Mouse (Mus musculus) small intestine, adult 2 months (tissue): ENCODE results near the gene Suds3. TPM values are rescaled to one million over a fixed set of nuclear protein-coding genes. Genes with fewer than 3 reads are reported as not detected.

Experiments used
- H3K27ac ChIP-seq: fragments of 200-500 bp; 2 replicates; pipeline ENCODE4 v1.5.1; 2012; ENCODE audit warnings: low read depth, low read length, control low read depth, inconsistent platforms; ENCODE audit not compliant: insufficient read depth
- H3K27me3 ChIP-seq: fragments of 200-500 bp; 2 replicates; pipeline ENCODE4 v1.6.1; 2012; ENCODE audit warnings: mild to moderate bottlenecking, moderate library complexity, low read length, inconsistent platforms; ENCODE audit not compliant: control insufficient read depth, insufficient read depth
- H3K36me3 ChIP-seq: fragments of 200-500 bp; 2 replicates; pipeline ENCODE4 v1.6.1; 2012; ENCODE audit warnings: mild to moderate bottlenecking, low read length, control low read depth, inconsistent platforms; ENCODE audit not compliant: control insufficient read depth, insufficient read depth
- H3K4me1 ChIP-seq: fragments of 200-500 bp; 2 replicates; pipeline ENCODE4 v1.6.1; 2012; ENCODE audit warnings: low read length, inconsistent platforms, mixed read lengths; ENCODE audit not compliant: control insufficient read depth, insufficient read depth, insufficient read length
- H3K4me3 ChIP-seq: fragments of 200-500 bp; 2 replicates; pipeline ENCODE4 v1.5.1; 2012; ENCODE audit warnings: low read depth, mild to moderate bottlenecking, control low read depth, inconsistent platforms, low read length, moderate library complexity
- CTCF ChIP-seq: fragments of 200-500 bp; IDR thresholded peaks from 2 replicates; pipeline ENCODE4 v1.5.1; 2012; ENCODE audit warnings: low read depth, mild to moderate bottlenecking, control low read depth, inconsistent platforms, low read length, moderate library complexity, mixed read lengths; ENCODE audit not compliant: insufficient replicate concordance, insufficient read length; ENCODE audit errors: extremely low read depth
- POLR2A ChIP-seq: fragments of 200-500 bp; IDR thresholded peaks from 2 replicates; pipeline ENCODE4 v1.6.1; 2012; ENCODE audit warnings: low read depth, mild to moderate bottlenecking, control low read depth, inconsistent platforms, low read length, moderate library complexity
- WGBS: fragments of 180-500 bp; shearing (Covaris S2); methylation state at CpG from one replicate; pipeline ENCODE4 v1.1.7; 2018; 5-methylcytosine and 5-hydroxymethylcytosine counted together
- polyA plus RNA-seq: library from polyadenylated mRNA; depleted of rRNA; stranded (reverse); fragments of >200 nt; gene quantifications from 2 replicates; pipeline ENCODE4 v1.2.3, GENCODE M21; 2012

The Suds3 gene
- polyA plus RNA-seq, 1 experiment: 114 TPM

DNA sequence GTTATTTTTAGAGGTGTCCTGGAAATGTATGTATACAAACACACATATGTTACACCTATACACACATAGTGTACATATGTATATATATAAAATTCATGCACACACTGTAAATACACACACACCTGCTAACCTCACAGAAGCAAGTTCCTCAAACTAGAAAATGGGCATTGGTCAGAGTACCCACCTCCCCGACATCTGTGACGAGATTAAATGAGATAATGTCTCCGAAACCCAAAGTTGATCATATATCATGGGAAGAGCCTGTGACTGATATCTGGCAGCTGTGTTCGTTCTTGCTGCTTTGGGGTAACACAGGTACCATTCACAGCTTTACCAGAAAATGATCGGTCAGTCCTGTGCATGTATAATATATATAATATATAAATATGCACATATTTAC lies 20.7 kb upstream of the Suds3 start:
- Histone ChIP-seq H3K27me3 (no peaks in the 10 kb centered on the region), H3K4me3 (no peak overlapping the region), H3K36me3 (0 out of 2 replicates have a peak, but pooled peaks cover 3% of the 10 kb centered on the region), H3K27ac (no peak overlapping the region), H3K4me1 (peaks cover 59% of the 10 kb centered on the region)
- TF ChIP-seq POLR2A (no peak), CTCF (no peak)
- 82% methylated on average over 5 of the region's 5 CpGs for WGBS

DNA sequence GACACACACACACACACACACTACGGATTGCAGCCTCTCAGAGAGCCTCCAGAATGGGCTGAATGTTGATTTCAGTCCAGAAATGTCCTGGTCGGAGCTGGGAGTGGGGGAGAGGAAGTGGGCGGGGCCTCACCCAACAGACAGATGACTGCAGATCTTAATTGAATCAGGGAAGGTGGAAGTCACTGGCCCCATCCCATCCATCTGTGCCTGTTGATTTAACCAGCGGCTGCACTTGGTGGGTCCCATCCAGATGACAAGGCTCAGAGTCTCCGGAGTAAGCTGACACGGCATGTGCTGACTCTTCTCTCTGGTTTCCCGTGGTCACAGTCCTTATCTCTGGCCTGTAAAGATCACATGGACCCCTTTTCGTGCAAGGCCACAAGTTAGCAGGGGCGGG lies 20.0 kb upstream of the Suds3 start:
- no peak overlapping the region for H3K4me3 ChIP-seq
- H3K27ac ChIP-seq: no peak overlapping the region
- whole genome bisulfite sequencing: 35% methylated on average over 9 of the region's 9 CpGs

DNA sequence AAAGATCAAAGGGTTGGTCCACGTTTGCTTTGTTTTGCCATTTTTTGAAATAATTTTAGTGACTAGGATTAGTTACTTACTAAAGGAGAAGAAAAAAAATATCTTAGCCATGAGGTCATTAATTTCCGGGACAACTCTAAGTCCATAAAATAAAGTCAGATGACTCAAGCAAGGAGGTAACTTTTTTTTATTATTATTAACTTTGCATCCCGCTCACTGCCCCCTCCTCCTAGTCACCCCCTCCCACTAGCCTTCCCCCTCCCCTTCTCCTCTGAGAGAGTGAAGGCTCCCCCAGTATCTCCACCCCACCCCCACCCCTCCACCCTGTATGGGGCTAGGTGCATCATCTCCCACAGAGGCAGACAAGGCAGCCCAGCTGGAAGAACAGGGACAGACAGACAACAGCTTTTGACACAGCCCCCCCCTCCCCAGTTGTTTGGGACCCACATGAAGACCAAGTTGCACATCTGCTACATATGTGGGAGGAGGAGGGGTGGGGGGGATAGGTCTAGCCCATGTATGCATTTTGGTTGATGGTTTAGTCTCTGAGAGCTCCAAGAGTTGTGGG lies 19.1 kb upstream of the Suds3 start:
- Histone ChIP-seq H3K27me3 (no peaks in the 10 kb centered on the region), H3K36me3 (no peaks in the 10 kb centered on the region), H3K4me3 (no peak overlapping the region), H3K27ac (peak overlapping the region; percentile 90), H3K4me1 (peaks cover 51% of the 10 kb centered on the region)
- WGBS: 15% methylated on average over 3 of the region's 3 CpGs
- TF ChIP-seq POLR2A: no peak
- no peak for TF ChIP-seq CTCF

More for the DNA sequence above, 20.0 kb upstream of the Suds3 start:
- Histone ChIP-seq H3K27me3 (no peaks in the 10 kb centered on the region), H3K36me3 (no peaks in the 10 kb centered on the region), H3K4me1 (peaks cover 57% of the 10 kb centered on the region)
- TF ChIP-seq CTCF (no peak), POLR2A (no peak)

DNA sequence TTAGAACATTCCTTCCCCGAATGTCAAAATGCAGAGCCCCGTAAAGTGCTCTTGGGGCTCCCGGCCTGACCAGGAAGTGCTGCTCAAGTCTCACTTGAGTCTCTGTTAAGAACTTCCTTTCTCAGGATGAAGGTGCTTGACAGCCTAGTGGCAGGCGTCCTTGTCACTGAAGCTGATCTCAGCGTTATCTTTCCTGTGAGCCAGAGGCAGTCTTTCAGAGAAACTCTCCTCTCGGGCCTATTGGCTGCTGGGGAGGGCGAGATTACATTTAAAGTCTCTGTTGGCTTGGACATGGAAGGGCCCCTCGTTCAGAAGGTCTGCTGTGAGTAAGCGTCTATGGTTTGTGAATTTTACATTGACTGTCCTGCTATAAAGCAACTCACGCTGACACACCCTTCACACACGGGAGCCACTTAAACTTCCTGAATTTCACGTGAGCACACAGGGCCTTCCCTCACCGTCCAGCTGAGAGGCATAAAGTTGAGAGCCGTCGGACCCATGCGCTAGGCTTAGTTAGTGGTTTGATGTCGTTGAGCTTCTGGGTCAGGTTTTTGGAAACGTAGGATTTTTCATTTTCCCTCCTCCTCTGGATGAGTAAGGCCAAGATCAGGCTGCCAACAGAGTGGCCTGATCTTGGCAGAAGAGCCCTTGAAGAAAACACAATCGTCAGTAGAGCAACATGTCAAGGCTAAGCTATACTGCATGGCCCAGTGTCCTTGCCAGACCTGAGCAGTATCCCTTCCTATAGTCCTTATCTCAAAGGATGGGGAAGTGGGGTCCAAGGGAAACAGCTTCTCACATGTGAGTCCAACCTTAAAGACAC lies 18.4 kb upstream of the Suds3 start:
- Histone ChIP-seq H3K27ac (peak overlapping the region; percentile 90), H3K4me3 (peak overlapping the region; percentile 68), H3K27me3 (no peaks in the 10 kb centered on the region), H3K36me3 (no peaks in the 10 kb centered on the region), H3K4me1 (peaks cover 48% of the 10 kb centered on the region)
- no peak for TF ChIP-seq POLR2A
- TF ChIP-seq CTCF: no peak
- WGBS: 11% methylated on average over 19 of the region's 19 CpGs

DNA sequence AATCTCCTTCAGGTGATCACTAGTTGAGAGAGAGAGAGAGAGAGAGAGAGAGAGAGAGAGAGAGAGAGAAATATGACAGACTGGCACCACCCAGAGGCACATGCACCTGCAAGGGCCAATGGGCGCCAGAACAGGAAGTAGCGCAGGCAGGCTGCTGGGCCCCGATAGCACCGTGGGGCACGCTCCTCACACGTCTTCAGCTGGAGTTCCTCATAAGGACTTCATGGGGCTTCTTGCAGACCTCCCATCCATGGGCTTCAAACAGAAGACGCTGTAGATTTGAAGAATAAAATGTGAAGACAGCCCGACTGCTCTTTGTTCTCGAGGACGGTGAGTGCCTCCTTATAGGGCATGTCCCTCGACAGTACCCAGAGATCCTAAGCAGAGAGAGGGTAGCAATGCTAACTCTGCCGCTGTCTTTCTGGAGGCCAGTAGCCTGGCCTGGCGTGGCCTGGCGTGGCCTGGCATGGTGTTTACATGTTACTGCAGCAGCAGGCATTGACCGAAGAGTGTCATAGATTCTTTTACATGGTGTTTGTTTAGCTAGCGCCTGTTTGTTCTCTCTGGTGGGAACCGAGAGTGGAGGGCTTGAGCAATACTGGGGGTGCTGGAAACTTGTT lies 17.6 kb upstream of the Suds3 start:
- WGBS: 16% methylated on average over 17 of the region's 17 CpGs
- no peaks in the 10 kb centered on the region for H3K36me3 ChIP-seq
- TF ChIP-seq CTCF: no peak
- TF ChIP-seq POLR2A: no peak
- H3K27me3 ChIP-seq: no peaks in the 10 kb centered on the region
- H3K4me1 ChIP-seq: peaks cover 41% of the 10 kb centered on the region
- H3K4me3 ChIP-seq: peak overlapping the region; percentile 68
- peak overlapping the region; percentile 90 for H3K27ac ChIP-seq

DNA sequence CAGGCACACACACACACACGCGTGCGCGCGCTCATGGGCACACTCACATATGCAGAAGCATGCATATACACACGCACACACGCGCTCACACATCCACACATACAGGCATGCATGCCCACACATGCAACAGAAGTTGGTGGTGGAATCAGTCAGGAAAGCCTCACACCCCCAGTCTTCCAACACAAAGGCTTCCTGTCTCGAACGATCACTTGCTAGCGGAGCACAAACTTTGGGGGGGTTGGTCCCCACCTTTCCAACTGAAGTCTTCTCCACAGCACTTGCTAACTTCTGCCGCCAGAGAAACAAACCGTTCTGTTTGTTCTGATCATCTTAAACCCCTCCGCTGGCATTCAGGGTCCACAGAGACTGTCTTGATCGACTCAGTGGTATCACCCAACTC lies 14.8 kb upstream of the Suds3 start:
- no peak for TF ChIP-seq POLR2A
- TF ChIP-seq CTCF: no peak
- no peaks in the 10 kb centered on the region for H3K27me3 ChIP-seq
- H3K27ac ChIP-seq: no peak overlapping the region
- H3K36me3 ChIP-seq: no peaks in the 10 kb centered on the region
- no peak overlapping the region for H3K4me3 ChIP-seq
- 90% methylated on average over 15 of the region's 15 CpGs for WGBS
- H3K4me1 ChIP-seq: peaks cover 22% of the 10 kb centered on the region; the same call in 1 of the 2 replicates

DNA sequence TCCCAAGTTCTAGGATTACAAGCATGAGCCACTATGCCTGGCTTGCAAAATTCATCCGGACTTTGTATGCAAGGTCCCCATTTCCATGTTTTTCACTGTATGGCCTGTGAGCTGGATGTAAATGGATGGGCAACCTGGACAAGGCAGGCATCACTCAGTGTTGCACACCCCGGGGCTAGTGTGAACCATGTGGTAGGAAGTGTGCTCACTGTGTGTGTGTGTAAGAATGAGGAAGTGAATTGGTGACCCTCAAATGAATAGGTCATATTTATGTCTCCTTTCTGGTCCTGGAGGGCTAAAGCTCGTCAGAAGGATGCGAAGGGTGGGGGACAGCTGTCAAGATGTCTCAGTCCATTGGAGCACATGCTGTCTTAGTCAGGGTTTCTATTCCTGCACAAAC lies 11.1 kb upstream of the Suds3 start:
- peaks cover 2% of the 10 kb centered on the region; the same call in 1 of the 2 replicates for H3K36me3 ChIP-seq
- H3K27me3 ChIP-seq: no peaks in the 10 kb centered on the region
- no peak overlapping the region for H3K4me3 ChIP-seq
- WGBS: 80% methylated on average over 4 of the region's 4 CpGs
- no peak overlapping the region for H3K27ac ChIP-seq
- TF ChIP-seq POLR2A (no peak), CTCF (no peak)
- peaks cover 14% of the 10 kb centered on the region for H3K4me1 ChIP-seq
